Mouse (Mus musculus) splenic B cell, adult 2 months (primary cell): ENCODE data around the gene Mcf2l.

ENCODE experiments used
- DNase-seq: peaks from one replicate; pipeline ENCODE4 v3.0.0-alpha.2; 2011; ENCODE audit warnings: low read depth, low spot score
- H3K27me3 ChIP-seq: 2 replicates; pipeline ENCODE4 v1.6.1; 2012; ENCODE audit warnings: mild to moderate bottlenecking, low read length, moderate library complexity, mixed read lengths; ENCODE audit not compliant: control insufficient read depth, poor library complexity, insufficient read depth, severe bottlenecking
- H3K36me3 ChIP-seq: 2 replicates; pipeline ENCODE4 v1.6.1; 2012; ENCODE audit warnings: mild to moderate bottlenecking, low read length, moderate library complexity, mixed read lengths; ENCODE audit not compliant: control insufficient read depth, poor library complexity, insufficient read depth, severe bottlenecking

Gene Mcf2l

DNA sequence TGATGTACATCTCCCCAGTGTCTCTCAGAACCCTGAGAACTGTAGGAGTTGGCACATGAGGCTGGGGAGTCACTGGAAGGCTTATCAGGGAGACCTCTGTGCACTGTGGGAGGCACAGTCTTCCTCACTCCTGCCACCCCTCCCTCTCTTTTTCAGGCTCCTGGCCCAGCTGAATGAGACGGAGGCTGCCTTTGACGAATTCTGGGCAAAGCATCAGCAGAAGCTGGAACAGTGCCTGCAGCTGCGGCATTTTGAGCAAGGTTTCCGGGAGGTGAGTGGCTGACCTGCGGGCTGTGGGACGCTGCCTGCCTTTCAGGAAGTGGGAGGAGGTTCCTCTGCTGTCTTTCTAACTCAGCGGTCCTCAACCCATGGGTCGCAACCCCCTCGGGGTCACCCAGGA lies 126.2 kb downstream of the Mcf2l start:
- no peak for DNase-seq
- Histone ChIP-seq H3K27me3 (no peaks in the 10 kb centered on the region), H3K36me3 (no peaks in the 10 kb centered on the region)

DNA sequence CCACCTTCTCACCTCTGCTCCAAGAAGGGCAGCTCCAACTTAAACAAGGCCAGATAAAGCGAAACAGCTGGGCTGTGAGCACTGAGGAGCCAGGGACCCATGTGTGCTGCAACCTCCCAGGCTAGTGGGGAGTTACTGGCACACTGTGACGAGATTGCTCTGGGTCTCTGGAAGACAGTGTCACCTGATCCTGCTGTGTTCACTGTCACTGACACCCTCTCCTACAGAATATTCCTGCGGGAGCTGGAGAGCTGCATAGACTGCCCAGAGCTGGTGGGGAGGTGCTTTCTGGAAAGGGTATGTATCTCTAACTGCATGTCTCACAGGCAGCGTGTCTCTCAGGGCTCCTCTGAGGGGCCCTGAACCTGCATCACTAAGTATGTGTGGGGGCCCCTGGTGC lies 133.9 kb downstream of the Mcf2l start:
- DNase-seq, result no peak
- Histone ChIP-seq H3K36me3 (no peaks in the 10 kb centered on the region), H3K27me3 (no peaks in the 10 kb centered on the region)

DNA sequence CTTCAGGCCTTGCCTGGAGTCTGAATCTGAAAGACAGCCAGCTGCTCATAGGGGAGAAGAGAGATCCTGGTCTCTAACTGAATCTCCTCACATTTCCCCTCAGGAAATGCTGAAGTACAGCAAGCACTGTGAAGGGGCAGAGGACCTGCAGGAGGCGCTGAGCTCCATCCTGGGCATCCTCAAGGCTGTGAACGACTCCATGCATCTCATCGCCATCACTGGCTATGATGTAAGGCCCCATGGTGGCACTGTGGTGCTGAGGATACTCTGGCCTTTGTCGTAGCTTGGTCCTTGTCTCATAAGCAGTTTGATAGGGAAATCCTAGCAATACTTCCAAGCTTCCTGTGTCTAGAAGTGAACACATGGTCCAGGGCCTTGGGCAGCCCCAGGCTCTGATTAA lies 136.7 kb downstream of the Mcf2l start:
- no peak for DNase-seq
- no peaks in the 10 kb centered on the region for H3K27me3 ChIP-seq
- no peaks in the 10 kb centered on the region for H3K36me3 ChIP-seq

DNA sequence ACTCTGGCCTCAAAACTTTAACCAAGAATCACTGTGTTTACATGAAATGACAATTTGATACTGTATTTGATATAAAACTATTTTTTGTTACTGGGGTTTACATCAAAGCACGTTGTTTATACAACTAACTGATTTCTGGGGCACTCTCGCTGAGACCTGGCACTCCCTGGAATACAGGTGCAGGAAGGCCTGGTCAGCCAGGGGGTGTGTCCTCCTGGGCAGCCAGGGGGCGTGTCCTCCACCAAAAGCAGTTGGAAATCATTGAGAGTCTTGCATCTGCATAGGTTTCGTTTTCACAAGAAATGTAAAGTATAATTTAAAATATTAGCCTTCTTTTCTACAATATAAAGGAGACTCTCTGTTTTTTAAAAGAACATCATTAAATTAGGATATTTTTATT lies 146.0 kb downstream of the Mcf2l start:
- Histone ChIP-seq H3K36me3 (no peaks in the 10 kb centered on the region), H3K27me3 (no peaks in the 10 kb centered on the region)
- no peak for DNase-seq

DNA sequence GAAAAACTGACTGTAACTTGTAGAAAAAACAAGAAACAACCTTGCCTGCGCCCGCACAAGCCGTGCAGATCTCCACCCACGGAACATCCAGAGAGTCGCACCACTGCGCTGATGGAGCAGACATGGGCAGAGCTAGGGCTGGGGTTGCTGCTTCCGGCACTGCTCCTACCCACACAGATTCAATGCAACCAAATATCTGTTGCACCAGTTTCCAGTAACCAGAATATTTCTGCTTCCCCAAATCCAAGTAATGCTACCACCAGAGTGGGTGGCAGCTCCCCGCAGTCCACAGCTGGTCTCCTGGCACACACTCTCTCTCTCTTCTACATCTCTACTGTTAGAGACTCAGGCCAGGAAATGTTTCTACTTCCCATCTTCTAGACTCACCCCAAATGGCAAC lies 148.2 kb downstream of the Mcf2l start:
- no peaks in the 10 kb centered on the region for H3K36me3 ChIP-seq
- DNase-seq, result no peak
- H3K27me3 ChIP-seq, result no peaks in the 10 kb centered on the region

DNA sequence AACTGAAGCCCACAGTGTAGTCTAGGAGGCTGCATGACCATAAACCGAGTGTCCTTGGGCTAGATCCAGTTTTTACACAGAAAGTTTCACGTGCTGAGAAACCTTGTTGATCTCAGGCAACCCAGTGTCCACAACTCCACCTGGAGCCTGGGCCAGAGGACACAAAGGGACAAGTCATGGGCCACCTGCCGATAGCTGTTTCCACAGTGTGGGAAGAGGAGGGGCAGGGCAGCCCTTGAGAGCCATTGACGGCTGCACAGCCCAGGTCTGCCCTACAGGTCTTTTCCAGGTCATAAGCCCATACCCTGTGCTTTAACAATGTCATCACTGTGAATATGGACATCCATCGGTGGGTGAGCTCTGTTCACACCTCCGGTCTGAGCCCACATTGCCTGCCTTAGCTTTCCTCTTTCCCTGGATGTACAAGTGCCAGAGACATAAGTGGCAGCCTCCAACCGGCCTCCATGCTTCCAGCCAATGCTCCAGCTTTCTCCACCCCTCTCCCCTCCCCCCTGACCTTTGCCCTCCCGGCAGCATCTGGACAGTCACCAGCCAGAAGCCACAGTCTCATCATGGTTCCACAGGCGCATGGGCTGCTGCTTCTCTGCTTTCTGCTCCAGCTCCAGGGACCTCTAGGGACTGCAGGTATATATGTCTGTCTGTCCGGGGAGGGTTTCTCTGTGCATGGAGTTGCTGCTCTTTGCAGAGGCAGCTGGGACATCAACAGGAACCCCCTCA lies 152.1 kb downstream of the Mcf2l start, which contains the start of gene F7:
Gene F7 (plus strand): TSS at position 548 of the 738 bp plus-strand sequence.
- H3K36me3 ChIP-seq, result no peaks in the 10 kb centered on the region
- H3K27me3 ChIP-seq, result no peaks in the 10 kb centered on the region
- DNase-seq, result no peak

DNA sequence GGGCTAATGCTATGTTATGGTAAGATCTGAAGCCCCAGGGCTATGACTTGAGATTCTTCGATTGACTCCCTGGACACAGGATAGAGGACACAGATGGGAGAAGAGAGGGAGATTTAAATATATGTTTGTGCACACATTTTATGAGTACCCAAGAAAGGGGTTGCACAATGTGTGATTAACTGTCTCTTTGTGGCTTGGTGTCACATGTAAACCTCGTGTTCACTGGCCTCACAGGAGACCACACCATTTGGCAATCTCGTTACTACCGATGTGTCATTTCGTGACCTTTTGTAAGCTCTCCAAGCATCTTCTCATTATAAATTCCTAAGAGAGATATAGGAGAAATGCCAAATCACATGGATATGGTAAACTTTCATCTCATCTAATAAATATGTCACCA lies 154.0 kb downstream of the Mcf2l start:
- DNase-seq, result no peak
- Histone ChIP-seq H3K36me3 (no peaks in the 10 kb centered on the region), H3K27me3 (no peaks in the 10 kb centered on the region)

DNA sequence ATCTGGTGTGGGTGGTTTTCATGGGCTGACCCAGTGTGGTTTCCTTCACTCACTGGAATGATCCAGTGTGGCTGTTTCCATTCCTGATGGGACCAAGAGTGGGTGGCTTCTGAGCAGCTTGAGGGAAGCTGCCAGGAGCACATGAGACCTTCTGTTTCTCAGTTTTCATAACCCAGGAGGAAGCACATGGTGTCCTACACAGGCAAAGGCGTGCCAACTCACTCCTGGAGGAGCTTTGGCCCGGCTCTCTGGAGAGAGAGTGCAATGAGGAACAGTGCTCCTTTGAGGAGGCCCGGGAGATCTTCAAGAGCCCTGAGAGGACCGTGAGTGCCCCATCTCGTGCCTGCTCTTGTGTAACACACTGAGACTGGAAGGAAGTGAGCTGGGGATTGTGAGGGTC lies 154.9 kb downstream of the Mcf2l start:
- Histone ChIP-seq H3K27me3 (no peaks in the 10 kb centered on the region), H3K36me3 (no peaks in the 10 kb centered on the region)
- no peak for DNase-seq

DNA sequence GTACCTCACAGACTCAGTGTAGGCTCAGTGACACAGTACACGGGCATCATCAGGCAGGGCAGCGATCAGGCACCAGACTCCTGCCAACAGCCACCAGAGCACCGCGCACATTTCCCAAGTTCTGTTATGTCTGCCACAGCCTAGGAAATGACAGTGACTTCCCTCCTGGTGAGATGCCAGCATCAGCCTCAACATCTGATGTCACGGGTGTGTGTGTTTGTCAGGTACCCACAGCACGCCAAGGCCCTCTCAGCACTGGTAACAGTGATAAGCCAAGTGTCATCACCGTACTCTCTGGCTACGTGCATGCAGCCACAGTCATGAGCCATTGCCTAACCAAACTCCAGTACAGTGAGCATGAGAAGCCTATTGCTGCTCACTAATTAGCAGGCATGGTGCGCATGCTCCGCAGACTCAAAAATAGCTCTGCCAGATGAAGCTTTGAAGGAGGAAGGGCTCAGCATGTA lies 162.8 kb downstream of the Mcf2l start:
- no peak for DNase-seq
- Histone ChIP-seq H3K27me3 (no peaks in the 10 kb centered on the region), H3K36me3 (no peaks in the 10 kb centered on the region)

DNA sequence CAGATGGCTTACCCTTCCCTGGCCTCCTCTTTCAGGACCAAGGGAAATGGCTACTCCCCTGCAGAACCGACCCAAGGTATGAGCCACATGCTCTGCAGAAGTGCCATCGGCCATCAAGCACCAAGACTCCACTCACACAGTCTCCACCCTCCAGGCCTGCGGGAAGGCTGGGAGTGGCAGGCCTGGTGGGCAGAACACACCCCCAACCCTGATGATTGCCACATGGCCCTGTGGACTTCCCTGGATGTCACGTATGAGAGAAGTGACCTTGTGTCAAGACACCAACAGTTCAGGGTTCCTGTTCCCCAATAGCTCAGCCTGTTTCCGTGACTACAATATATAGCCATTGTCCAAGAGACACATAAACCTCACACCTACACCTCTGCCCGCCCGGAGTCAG lies 163.4 kb downstream of the Mcf2l start, which contains the start of gene F10:
Gene F10 (plus strand): TSS at position 294 of the 400 bp plus-strand sequence.
- H3K27me3 ChIP-seq, result no peaks in the 10 kb centered on the region
- H3K36me3 ChIP-seq, result no peaks in the 10 kb centered on the region
- DNase-seq, result no peak

DNA sequence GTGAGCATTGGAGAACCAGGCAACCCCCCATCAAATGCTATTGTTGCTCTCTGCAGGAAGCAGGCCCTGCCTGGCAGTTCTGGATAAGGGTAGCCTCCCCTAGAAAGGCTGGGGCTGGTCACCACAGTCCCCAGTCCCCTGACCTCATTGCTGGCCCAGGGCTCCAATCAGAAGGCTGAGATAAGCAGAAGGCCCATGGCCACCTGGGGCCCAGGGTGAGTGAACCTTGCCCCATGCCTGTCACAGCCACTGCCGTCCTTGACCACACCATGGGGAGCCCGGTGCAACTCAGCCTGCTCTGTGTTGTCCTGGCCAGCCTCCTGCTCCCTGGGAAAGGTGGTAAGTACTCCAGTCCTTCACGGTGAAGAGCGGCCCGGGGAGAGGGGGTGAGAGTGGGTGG lies 164.0 kb downstream of the Mcf2l start:
- H3K36me3 ChIP-seq, result no peaks in the 10 kb centered on the region
- DNase-seq, result no peak

DNA sequence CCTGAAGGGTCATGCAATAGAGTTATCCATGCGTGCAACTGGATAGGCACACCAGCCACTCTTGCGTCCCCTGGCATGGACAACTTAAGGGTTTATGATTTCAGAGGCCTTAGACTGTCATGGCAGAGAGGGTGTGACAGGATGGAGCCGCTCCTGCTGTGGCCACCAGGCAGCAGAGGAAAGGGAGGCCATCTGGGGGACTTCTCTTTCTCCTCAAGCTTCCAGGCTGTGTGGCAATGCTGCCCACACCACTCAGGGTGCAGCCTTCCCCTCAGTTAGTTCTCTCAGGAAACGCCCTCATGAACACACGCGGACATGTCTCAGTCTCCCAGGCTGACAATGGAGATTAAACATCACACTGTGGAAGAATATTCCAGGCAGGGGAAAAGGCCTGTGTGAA lies 165.4 kb downstream of the Mcf2l start:
- DNase-seq, result no peak
- H3K27me3 ChIP-seq, result no peaks in the 10 kb centered on the region
- H3K36me3 ChIP-seq, result no peaks in the 10 kb centered on the region

More for the DNA sequence above, 164.0 kb downstream of the Mcf2l start:
- H3K27me3 ChIP-seq, result no peaks in the 10 kb centered on the region

DNA sequence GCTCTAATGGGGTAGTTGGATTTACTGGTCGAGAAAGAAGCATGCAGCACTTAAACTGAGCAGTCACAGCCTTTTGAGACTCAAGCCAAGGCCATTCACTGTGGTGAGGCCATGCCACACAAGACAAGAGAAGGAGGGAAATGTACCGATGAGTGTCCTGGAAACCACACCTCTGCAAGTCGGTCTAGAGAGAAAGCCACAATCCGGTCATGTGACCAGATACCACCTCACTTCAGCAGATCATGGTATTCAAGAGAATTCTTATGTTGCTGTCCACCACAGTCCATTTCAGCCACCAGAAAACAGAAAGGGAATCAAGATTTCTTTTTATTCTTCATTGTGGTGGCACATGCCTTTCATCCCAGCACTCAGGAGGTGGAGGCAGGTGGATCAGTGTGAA lies 167.9 kb downstream of the Mcf2l start:
- Histone ChIP-seq H3K27me3 (no peaks in the 10 kb centered on the region), H3K36me3 (no peaks in the 10 kb centered on the region)
- no peak for DNase-seq

DNA sequence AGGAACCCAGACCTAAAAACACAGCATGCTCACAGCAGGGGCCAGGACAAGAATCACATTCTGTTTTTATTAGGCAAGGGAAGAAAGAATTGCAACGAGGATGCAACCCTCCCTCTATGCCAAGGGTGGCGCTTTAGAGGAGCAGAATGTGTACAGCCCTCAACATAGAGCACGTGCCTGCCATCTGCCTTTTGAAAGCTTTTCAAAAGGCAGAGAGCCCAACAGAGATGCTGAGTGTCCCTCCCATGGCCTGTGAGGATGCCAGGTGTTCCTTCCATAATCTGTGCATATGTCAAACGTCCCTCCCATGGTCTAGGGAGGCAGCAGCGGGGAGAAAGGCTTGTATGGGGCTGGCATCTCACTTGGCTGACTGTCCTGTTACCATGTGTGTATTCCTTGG lies 174.0 kb downstream of the Mcf2l start:
- no peak for DNase-seq
- no peaks in the 10 kb centered on the region for H3K27me3 ChIP-seq
- H3K36me3 ChIP-seq, result no peaks in the 10 kb centered on the region

DNA sequence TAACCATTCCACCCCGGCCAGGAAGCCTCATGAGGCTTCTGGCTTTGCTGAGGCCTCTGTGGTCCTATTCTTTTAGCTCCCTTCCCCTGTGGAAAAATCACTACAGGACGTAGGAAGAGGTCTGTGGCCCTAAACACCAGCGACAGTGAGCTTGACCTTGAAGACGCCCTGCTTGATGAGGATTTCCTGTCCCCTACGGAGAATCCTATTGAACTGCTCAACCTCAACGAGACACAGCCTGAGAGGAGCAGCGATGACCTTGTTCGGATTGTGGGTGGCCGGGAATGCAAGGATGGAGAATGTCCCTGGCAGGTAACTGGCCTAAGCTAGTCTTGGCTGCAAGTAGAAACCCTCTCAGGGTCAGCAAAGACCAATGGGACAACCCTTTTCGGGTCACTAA lies 176.9 kb downstream of the Mcf2l start:
- H3K36me3 ChIP-seq, result no peaks in the 10 kb centered on the region
- no peak for DNase-seq
- H3K27me3 ChIP-seq, result no peaks in the 10 kb centered on the region

DNA sequence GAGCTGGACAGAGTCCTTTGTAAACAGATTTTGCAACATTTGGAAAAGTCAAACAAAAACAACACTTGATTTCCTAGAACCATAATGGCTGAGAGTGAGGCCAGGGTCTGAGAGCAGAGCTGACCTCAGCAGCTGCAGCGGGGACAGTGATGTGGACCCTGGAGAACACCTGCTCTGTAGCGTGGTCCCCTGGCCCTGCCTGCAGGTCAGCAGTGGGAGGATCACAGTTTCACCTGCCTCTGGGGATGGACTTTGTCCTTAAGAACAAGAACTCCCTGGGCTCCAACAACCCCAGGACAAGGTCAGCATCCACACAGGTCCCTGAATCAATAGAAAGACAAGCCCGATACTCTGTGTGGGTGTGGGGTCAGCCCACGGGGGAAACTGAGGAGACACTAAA lies 183.7 kb downstream of the Mcf2l start:
- Histone ChIP-seq H3K27me3 (no peaks in the 10 kb centered on the region), H3K36me3 (no peaks in the 10 kb centered on the region)
- no peak for DNase-seq
